Mouse (Mus musculus) intestine, postnatal 0 days (tissue): Measurements from ENCODE around the gene Mcm3ap. TPM values are rescaled to one million over a fixed set of nuclear protein-coding genes. Genes with fewer than 3 reads are reported as not detected.
A peak's percentile ranks its signal among the peaks of the same experiment; 100 is the strongest.

Experiments used
- ATAC-seq: fragments of 200-750 bp; cut with Nextera tagmentation; 2 replicates; pipeline ENCODE4 v1.8.0; 2017; ENCODE audit warnings: mild to moderate bottlenecking, moderate TSS enrichment, moderate library complexity
- H3K27ac ChIP-seq: fragments of 300-500 bp; sonication (generic); 2 replicates; pipeline ENCODE4 v1.5.1; 2014; ENCODE audit warnings: mild to moderate bottlenecking, low read depth, low read length, moderate library complexity
- H3K27me3 ChIP-seq: fragments of 300-500 bp; sonication (generic); replicated peaks from 2 replicates; pipeline ENCODE4 v1.6.1; 2014; ENCODE audit warnings: low read length, mixed read lengths; ENCODE audit not compliant: control insufficient read depth, insufficient read depth
- H3K36me3 ChIP-seq: fragments of 300-500 bp; sonication (generic); 2 replicates; pipeline ENCODE4 v1.6.1; 2014; ENCODE audit warnings: mild to moderate bottlenecking, moderate library complexity; ENCODE audit not compliant: control insufficient read depth, insufficient read depth
- H3K4me1 ChIP-seq: fragments of 300-500 bp; sonication (generic); replicated peaks from 2 replicates; pipeline ENCODE4 v1.6.1; 2014; ENCODE audit warnings: antibody characterized with exemption, low read length, mixed read lengths; ENCODE audit not compliant: control insufficient read depth, insufficient read depth
- H3K4me2 ChIP-seq: fragments of 300-500 bp; sonication (generic); replicated peaks from 2 replicates; pipeline ENCODE4 v1.6.1; 2014; ENCODE audit warnings: low read depth, mild to moderate bottlenecking, moderate library complexity
- H3K4me3 ChIP-seq: fragments of 300-500 bp; sonication (generic); 2 replicates; pipeline ENCODE4 v1.5.1; 2014; ENCODE audit warnings: low read depth, low read length
- H3K9ac ChIP-seq: fragments of 300-500 bp; sonication (generic); 2 replicates; pipeline ENCODE4 v1.6.1; 2014; ENCODE audit warnings: mild to moderate bottlenecking, low read depth, low read length
- H3K9me3 ChIP-seq: fragments of 300-500 bp; sonication (generic); 2 replicates; pipeline ENCODE4 v1.6.1; 2016; ENCODE audit warnings: mixed run types; ENCODE audit not compliant: control insufficient read depth
- CTCF ChIP-seq: sonication (generic); IDR thresholded peaks from 2 replicates; pipeline ENCODE4 v1.5.1; 2016; ENCODE audit warnings: low read depth, mild to moderate bottlenecking, control low read depth, antibody characterized with exemption, moderate library complexity
- WGBS: fragments of 180-500 bp; shearing (Covaris S2); extraction: QIAGEN DNeasy Blood & Tissue Kit; methylation state at CpG from one replicate; pipeline ENCODE4 v1.1.7; 2014; 5-methylcytosine and 5-hydroxymethylcytosine counted together
- polyA plus RNA-seq: library from polyadenylated mRNA; unstranded; fragments of >200 nt; fragmentation: Nextera tagmentation; extraction: Ambion mirVana; gene quantifications from 2 replicates; pipeline ENCODE4 v1.2.1, GENCODE M21; 2015

The Mcm3ap gene
- polyA plus RNA-seq, 1 experiment from 2014 or later = 22.5 TPM

- H3K9ac ChIP-seq = no peak overlapping the region
- no peaks in the 10 kb centered on the region for H3K4me1 ChIP-seq
- H3K36me3 ChIP-seq = peaks cover 72% of the 10 kb centered on the region
- no peaks in the 10 kb centered on the region for H3K9me3 ChIP-seq
- no peak for TF ChIP-seq CTCF
- H3K4me3 ChIP-seq = no peak overlapping the region
- ATAC-seq = no peak
- no peaks in the 10 kb centered on the region for H3K27me3 ChIP-seq
- 92% methylated on average over 7 of the region's 7 CpGs for WGBS
- H3K4me2 ChIP-seq = no peak overlapping the region
- H3K27ac ChIP-seq = no peak overlapping the region
Measured at GRCm38 (mm10) chr10:76505865-76506264, 37.1 kb downstream of the Mcm3ap start.

GRCm38 (mm10) chr10:76512965-76513583, 44.3 kb downstream of the Mcm3ap start:
- Histone ChIP-seq H3K4me1 (no peaks in the 10 kb centered on the region), H3K4me2 (no peak overlapping the region), H3K9me3 (no peaks in the 10 kb centered on the region), H3K4me3 (no peak overlapping the region), H3K9ac (no peak overlapping the region), H3K27me3 (no peaks in the 10 kb centered on the region), H3K36me3 (peaks cover 54% of the 10 kb centered on the region), H3K27ac (no peak overlapping the region)
- peak; percentile 95 for TF ChIP-seq CTCF
- WGBS = 52% methylated on average over 5 of the region's 5 CpGs
- peak; percentile 73 for ATAC-seq

- Histone ChIP-seq H3K4me2 (peak overlapping the region; percentile 90), H3K27me3 (no peaks in the 10 kb centered on the region), H3K4me3 (peak overlapping the region; percentile 50), H3K27ac (no peak overlapping the region), H3K36me3 (peaks cover 15% of the 10 kb centered on the region), H3K4me1 (peaks cover 4% of the 10 kb centered on the region; the same call in 1 of the 2 replicates), H3K9me3 (no peaks in the 10 kb centered on the region), H3K9ac (peak overlapping the region; percentile 42; the same call in 1 of the 2 replicates)
- no peak; the same call in 1 of the 2 replicates for ATAC-seq
- no peak for TF ChIP-seq CTCF
- 0% methylated on average over 11 of the region's 11 CpGs for WGBS
Measured at GRCm38 (mm10) chr10:76530922-76531321, 62.2 kb downstream of the Mcm3ap start.

- H3K27me3 ChIP-seq = no peaks in the 10 kb centered on the region
- peak; percentile 62 for TF ChIP-seq CTCF
- H3K9me3 ChIP-seq = no peaks in the 10 kb centered on the region
- peaks cover 4% of the 10 kb centered on the region; the same call in 1 of the 2 replicates for H3K4me1 ChIP-seq
- H3K27ac ChIP-seq = peak within 1 kb of the TSS; percentile 22; the same call in 1 of the 2 replicates
- WGBS = under 1% methylated on average over 36 of the region's 37 CpGs
- H3K4me3 ChIP-seq = peak within 1 kb of the TSS; percentile 50
- H3K36me3 ChIP-seq = peaks cover 20% of the 10 kb centered on the region
- peak within 1 kb of the TSS; percentile 54 for H3K9ac ChIP-seq
- ATAC-seq = peak; percentile 100
- peak within 1 kb of the TSS; percentile 90 for H3K4me2 ChIP-seq
Measured at GRCm38 (mm10) chr10:76531375-76531774, 62.6 kb downstream of the Mcm3ap start, which contains the start of gene Lss. Gene Lss, plus strand, starts transcription at chr10:76531588.

GRCm38 (mm10) chr10:76531828-76532227, 63.1 kb downstream of the Mcm3ap start:
- H3K27ac ChIP-seq = peak overlapping the region; percentile 22; the same call in 1 of the 2 replicates
- peak overlapping the region; percentile 54 for H3K9ac ChIP-seq
- H3K36me3 ChIP-seq = peaks cover 21% of the 10 kb centered on the region
- under 1% methylated on average over 14 of the region's 14 CpGs for WGBS
- H3K27me3 ChIP-seq = no peaks in the 10 kb centered on the region
- H3K4me2 ChIP-seq = peak overlapping the region; percentile 90
- peaks cover 4% of the 10 kb centered on the region; the same call in 1 of the 2 replicates for H3K4me1 ChIP-seq
- H3K4me3 ChIP-seq = peak overlapping the region; percentile 50
- no peak for ATAC-seq
- H3K9me3 ChIP-seq = no peaks in the 10 kb centered on the region
- TF ChIP-seq CTCF = no peak

- Histone ChIP-seq H3K27ac (no peak overlapping the region), H3K4me3 (no peak overlapping the region), H3K4me1 (peaks cover 7% of the 10 kb centered on the region; the same call in 1 of the 2 replicates), H3K27me3 (no peaks in the 10 kb centered on the region), H3K4me2 (no peak overlapping the region), H3K9ac (no peak overlapping the region), H3K36me3 (peaks cover 50% of the 10 kb centered on the region), H3K9me3 (no peaks in the 10 kb centered on the region)
- no peak for ATAC-seq
- no peak for TF ChIP-seq CTCF
- WGBS = 96% methylated on average over 7 of the region's 7 CpGs
Measured at GRCm38 (mm10) chr10:76535526-76535925, 66.8 kb downstream of the Mcm3ap start.
